Mouse (Mus musculus) liver, adult 2 months (tissue): ENCODE data around the gene Abcc3.

Experiments
- CTCF ChIP-seq: fragments of 200-500 bp; IDR thresholded peaks from 2 replicates; pipeline ENCODE4 v1.5.1; 2011; ENCODE audit warnings: low read depth, low read length, control low read depth
- POLR2A ChIP-seq: fragments of 200-500 bp; IDR thresholded peaks from 2 replicates; pipeline ENCODE4 v1.6.1; 2011; ENCODE audit warnings: low read length, control low read depth; ENCODE audit not compliant: insufficient read depth; ENCODE audit errors: extremely low read depth

GRCm38 (mm10) chr11:94379736-94380135, 13.1 kb downstream of the Abcc3 start:
- TF ChIP-seq CTCF (no peak), POLR2A (no peak)
